Mouse (Mus musculus): ENCODE measurements around the gene Dlec1. TPM values are rescaled to one million over a fixed set of nuclear protein-coding genes. Genes with fewer than 3 reads are reported as not detected.

Gene Dlec1
- polyA plus RNA-seq, 1 experiment from 2014 or later, result 6.6 TPM

DNA sequence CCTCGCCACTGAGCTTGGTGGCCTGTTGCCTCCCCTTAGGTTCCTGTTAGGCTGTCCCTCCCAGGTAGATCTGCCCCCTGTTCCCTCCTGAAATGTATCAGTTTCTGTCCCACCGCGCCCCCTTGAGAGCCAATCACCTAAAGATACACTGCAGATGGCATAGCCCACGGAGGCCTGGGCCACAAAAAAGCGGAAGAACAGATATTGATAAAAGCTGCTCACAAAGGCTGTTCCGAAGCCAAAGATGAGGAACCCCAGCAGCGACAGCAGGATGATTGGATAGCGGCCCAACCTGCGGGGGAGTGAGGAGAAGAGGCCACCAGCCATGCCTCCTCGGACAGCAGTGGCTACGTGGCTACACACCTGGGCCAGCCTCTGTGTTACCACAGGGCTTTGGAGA is 77.0 kb downstream of the Dlec1 start:
- H3K9ac ChIP-seq (ENCODE audit: low read depth, low read length), result no peak overlapping the region
- 87% methylated on average over 11 of the region's 11 CpGs for WGBS
- H3K27me3 ChIP-seq (ENCODE audit: insufficient read depth, low read length), result no peaks in the 10 kb centered on the region
- H3K4me1 ChIP-seq (replicated peaks; ENCODE audit: insufficient read depth, low read length), result no peaks in the 10 kb centered on the region
- H3K36me3 ChIP-seq (ENCODE audit: insufficient read depth, low read length), result no peaks in the 10 kb centered on the region
- ATAC-seq (replicated peaks; ENCODE audit: low FRiP score, low read depth), result no peak
- DNase-seq (ENCODE audit: low spot score), result no peak
- no peak overlapping the region for H3K4me2 ChIP-seq (ENCODE audit: low read length)
- no peak overlapping the region for H3K4me3 ChIP-seq (replicated peaks; ENCODE audit: low read depth, low read length)
- H3K27ac ChIP-seq, result no peak overlapping the region
- no peaks in the 10 kb centered on the region for H3K9me3 ChIP-seq (replicated peaks; ENCODE audit: low read length)
- no peak for TF ChIP-seq CTCF (IDR thresholded peaks at IDR 0.05; ENCODE audit: low read depth)

DNA sequence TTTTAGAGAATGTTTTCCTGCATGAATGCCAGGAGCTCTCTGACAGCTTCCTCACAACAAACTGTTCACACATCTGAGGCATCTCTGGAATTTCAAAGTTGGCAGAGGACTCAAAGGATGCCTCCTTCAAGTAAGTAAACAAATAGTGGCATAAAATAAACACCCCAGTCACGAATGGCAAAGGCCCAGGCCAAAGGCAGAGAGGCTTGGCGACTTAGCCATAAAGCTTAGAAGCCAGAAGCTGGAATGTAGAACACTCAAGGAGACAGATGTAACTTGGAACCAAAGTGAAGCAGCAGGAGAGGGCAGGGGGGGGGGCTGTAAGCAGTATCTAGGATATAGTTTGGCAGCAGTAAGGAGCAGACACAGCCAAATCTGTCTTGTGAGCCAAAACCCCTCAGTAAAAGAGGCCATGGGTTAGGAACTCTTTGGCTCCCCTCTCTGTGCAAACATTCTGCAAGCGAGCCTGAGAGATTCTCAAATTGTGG is 79.0 kb downstream of the Dlec1 start:
- DNase-seq (ENCODE audit: low spot score) (peak; percentile 52), ATAC-seq (replicated peaks; ENCODE audit: low FRiP score, low read depth) (no peak)
- TF ChIP-seq CTCF (IDR thresholded peaks at IDR 0.05; ENCODE audit: low read depth), result no peak
- H3K9me3 ChIP-seq (replicated peaks; ENCODE audit: low read length), result no peaks in the 10 kb centered on the region
- no peak overlapping the region for H3K27ac ChIP-seq
- no peaks in the 10 kb centered on the region for H3K4me1 ChIP-seq (replicated peaks; ENCODE audit: insufficient read depth, low read length)
- no peak overlapping the region for H3K4me3 ChIP-seq (replicated peaks; ENCODE audit: low read depth, low read length)
- no peaks in the 10 kb centered on the region for H3K36me3 ChIP-seq (ENCODE audit: insufficient read depth, low read length)
- WGBS, result 23% methylated on average over 3 of the region's 3 CpGs
- no peaks in the 10 kb centered on the region for H3K27me3 ChIP-seq (ENCODE audit: insufficient read depth, low read length)
- no peak overlapping the region for H3K9ac ChIP-seq (ENCODE audit: low read depth, low read length)
- H3K4me2 ChIP-seq (ENCODE audit: low read length), result no peak overlapping the region

DNA sequence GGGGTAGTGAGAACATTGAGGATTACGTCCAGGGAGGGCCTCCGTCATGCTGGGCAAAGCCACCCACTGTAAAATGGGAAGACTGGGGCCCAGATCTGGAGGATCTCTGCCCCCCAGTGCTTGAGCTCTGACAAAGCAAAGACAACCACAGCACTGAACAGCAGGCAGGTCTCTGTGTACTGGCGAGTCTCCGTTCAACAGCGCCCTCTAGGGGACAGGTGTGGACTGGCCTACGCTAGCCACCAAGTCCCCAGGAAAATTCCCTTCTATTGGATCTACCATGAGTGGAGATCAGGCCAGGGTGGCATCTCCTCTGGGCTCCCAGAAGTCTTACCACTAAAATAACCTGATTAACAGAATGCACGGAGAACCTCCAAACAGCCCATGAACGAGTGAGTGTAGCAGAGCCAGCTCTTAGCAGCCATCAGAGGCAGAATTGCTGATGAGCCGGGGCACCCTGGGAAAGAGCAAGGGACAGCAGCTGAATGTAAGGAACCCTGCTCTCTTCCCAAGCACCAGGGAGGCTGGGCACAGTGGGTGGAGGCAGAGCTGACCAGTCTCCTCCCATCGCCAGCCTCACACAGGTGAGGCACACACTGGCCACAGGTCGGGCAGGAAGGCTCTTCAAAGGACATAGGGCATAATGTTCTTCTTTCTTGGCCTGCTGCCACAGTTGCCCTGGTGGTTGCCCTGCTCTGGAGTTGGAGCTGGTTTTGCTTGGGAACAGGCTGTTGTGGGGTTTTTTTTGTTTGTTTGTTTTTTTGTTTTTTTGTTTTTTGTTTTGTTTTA is 90.1 kb downstream of the Dlec1 start:
- Histone ChIP-seq H3K36me3 (ENCODE audit: insufficient read depth, low read length) (no peaks in the 10 kb centered on the region), H3K4me1 (replicated peaks; ENCODE audit: insufficient read depth, low read length) (no peaks in the 10 kb centered on the region), H3K4me3 (replicated peaks; ENCODE audit: low read depth, low read length) (no peak overlapping the region), H3K27ac (peak overlapping the region; percentile 31; the same call in 1 of the 2 replicates), H3K27me3 (ENCODE audit: insufficient read depth, low read length) (no peaks in the 10 kb centered on the region), H3K4me2 (ENCODE audit: low read length) (no peak overlapping the region), H3K9me3 (replicated peaks; ENCODE audit: low read length) (no peaks in the 10 kb centered on the region), H3K9ac (ENCODE audit: low read depth, low read length) (no peak overlapping the region)
- peak; percentile 75 for TF ChIP-seq CTCF (IDR thresholded peaks at IDR 0.05; ENCODE audit: low read depth)
- DNase-seq (ENCODE audit: low spot score) (peak; percentile 29), ATAC-seq (replicated peaks; ENCODE audit: low FRiP score, low read depth) (peak; percentile 86)
- 32% methylated on average over 11 of the region's 11 CpGs for WGBS

Other genes with a start within 250 kb of the Dlec1 start
- 21.9 and 24.2 TPM in 2 replicates for gene Ctdspl, start 176.0 kb upstream of the Dlec1 start, polyA plus RNA-seq (2015; fragmentation: Nextera tagmentation; extraction: Ambion mirVana)
- gene Vill, start 49.7 kb upstream of the Dlec1 start, polyA plus RNA-seq (2015; fragmentation: Nextera tagmentation; extraction: Ambion mirVana), result 38.8 and 41.8 TPM in 2 replicates
- 17.3 and 17.8 TPM in 2 replicates for gene Plcd1, start 9.0 kb upstream of the Dlec1 start, polyA plus RNA-seq (2015; fragmentation: Nextera tagmentation; extraction: Ambion mirVana)
- gene Acaa1b, start 54.6 kb downstream of the Dlec1 start, polyA plus RNA-seq (2015; fragmentation: Nextera tagmentation; extraction: Ambion mirVana), result 72.8 and 79.8 TPM in 2 replicates
- gene Gm47289, start 56.7 kb downstream of the Dlec1 start, polyA plus RNA-seq (2015; fragmentation: Nextera tagmentation; extraction: Ambion mirVana), result not detected in 2 replicates
- 45.6 and 53.7 TPM in 2 replicates for gene Slc22a13, start 106.6 kb downstream of the Dlec1 start, polyA plus RNA-seq (2015; fragmentation: Nextera tagmentation; extraction: Ambion mirVana)
- gene Oxsr1, start 219.9 kb downstream of the Dlec1 start, polyA plus RNA-seq (2015; fragmentation: Nextera tagmentation; extraction: Ambion mirVana), result 10.8 and 11.0 TPM in 2 replicates
- 122 and 128 TPM in 2 replicates for gene Acaa1a, start 237.2 kb downstream of the Dlec1 start, polyA plus RNA-seq (2015; fragmentation: Nextera tagmentation; extraction: Ambion mirVana)
- 26.5 and 29.3 TPM in 2 replicates for gene Myd88, start 238.9 kb downstream of the Dlec1 start, polyA plus RNA-seq (2015; fragmentation: Nextera tagmentation; extraction: Ambion mirVana)